Mouse (Mus musculus) WW6 (cell line): Measurements from ENCODE around the gene Clvs2.
A peak's percentile ranks its signal among the peaks of the same experiment; 100 is the strongest.

ENCODE experiments used
- DNase-seq: peaks from one replicate; pipeline ENCODE4 v3.0.0-alpha.2; 2013; ENCODE audit warnings: low read depth, low spot score

Gene Clvs2

GRCm38 (mm10) chr10:33624131-33624879 lies at the start of gene Clvs2:
Gene Clvs2, minus strand, starts transcription at chr10:33624769.
- peak; percentile 22 for DNase-seq

DNA sequence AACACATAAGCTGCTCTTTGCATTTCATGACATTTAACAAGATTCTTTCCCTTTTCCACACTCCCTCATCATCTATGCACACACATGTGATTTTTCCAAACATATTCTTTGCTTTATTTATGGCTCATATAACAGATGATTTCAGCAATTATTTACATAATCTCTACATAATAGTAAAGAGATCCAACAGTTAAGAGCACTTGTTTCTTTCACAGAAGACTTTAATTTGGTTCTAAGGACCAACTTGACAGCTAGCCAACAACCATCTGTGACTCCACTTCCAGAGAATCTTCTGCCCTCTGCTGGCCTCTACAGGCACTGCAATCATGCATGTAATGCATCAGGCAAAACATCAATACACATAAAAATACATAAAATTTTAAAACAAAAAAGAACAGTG lies 28.6 kb upstream of the Clvs2 start:
- DNase-seq: no peak

GRCm38 (mm10) chr10:33623577-33623991 lies 985 bp downstream of the Clvs2 start:
- DNase-seq: no peak

DNA sequence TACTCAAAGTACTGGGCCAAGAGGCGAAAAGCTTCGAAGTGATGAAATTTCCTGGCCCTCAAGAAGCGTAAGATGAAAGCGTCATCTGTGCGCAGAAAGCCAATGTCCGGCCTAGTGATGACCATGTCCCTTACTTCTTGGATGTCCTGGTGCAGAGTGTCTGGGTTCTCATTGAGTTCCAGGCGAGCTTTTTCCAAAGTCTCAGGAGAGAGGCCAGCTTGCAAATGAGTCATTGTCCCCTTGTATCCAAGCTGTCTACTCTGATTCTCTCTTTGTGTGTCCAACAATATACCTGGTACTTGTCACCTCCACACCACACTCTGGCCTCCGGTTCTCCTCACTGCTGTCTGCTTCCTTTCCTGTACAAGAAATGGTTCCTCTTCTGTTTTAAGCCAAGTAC lies 1.9 kb downstream of the Clvs2 start:
- no peak for DNase-seq

- no peak for DNase-seq
Measured at GRCm38 (mm10) chr10:33616207-33616606, 8.4 kb downstream of the Clvs2 start.

DNA sequence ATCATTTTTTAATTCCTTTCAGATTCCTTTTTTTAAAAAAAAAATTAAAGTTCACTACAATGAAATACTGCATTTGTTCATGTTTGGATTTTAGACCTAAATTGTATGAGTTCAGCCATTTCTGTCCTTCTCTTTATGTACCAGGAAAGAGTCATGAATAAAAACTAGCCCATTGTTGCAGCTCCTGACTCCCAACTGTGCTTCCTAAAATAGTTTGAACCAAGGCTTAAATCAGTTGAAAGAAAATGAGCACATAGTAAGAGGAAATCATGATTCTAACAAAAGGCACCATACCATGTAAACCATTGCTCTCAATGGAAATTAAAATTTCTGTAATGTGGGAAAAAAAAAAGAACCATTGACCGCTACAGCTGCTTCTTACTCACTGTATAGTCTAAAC lies 11.4 kb downstream of the Clvs2 start:
- no peak for DNase-seq

- no peak for DNase-seq
Measured at GRCm38 (mm10) chr10:33592732-33593131, 31.8 kb downstream of the Clvs2 start.

DNA sequence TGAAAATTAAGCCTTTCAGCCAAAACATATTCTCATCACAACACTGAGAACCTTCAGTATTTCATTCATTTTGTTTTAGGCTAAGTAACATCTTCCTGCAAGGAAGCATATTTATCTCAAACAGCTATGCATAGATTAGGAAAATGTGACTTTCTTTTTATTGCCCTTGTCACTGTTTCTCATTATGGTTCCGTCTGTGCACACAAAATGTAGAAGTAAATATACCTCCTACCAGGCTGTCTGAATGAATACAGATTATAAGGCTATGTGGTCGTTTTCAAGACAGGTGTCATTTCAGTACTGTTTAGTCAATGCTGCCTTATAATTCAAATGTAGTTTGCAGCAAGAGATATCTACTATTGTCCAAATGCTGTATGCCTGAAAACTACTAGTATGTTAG lies 35.8 kb downstream of the Clvs2 start:
- DNase-seq: no peak

DNA sequence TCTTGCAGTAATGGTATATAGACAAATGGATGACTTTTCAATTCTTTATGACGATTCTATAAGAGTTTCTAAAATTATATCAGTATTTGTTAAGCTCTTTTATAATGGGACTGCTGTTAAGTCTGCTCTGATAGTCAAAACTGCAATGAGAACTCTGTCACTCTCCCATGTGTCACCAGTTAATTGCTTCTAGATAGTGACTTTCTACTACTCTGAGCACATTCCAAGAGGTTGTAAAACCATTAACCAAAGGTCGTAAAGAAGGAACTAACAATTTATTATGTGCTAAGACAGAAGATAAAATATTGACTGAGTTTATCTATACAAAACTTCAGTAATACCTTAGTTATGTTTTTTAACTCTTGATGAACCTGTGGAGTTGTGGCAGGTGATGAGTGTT lies 37.5 kb downstream of the Clvs2 start:
- DNase-seq: no peak

DNA sequence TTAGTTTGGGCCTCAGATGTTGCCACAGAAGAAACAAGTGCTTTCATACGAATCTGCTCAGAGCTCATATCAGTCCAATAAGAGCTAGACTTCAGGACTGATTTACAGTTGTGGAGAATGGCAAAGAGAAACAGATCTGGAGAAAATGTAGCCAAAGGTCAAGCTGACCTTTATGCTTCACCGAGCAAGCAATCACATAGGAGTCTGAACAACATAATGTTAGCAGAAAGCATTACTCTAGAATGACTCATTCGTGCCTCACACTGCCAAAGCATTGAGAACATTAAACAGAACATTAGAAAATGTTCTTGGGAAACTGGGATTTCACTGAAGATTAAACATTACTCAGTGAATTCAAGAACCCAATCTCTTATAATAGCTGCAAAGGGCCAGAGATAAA lies 66.5 kb downstream of the Clvs2 start:
- no peak for DNase-seq

- no peak for DNase-seq
Measured at GRCm38 (mm10) chr10:33540331-33540730, 84.2 kb downstream of the Clvs2 start.
